Mouse (Mus musculus) cerebellum, adult 2 months (tissue): ENCODE data around the gene Zap70.

ENCODE experiments used
- CTCF ChIP-seq: fragments of 200-500 bp; IDR thresholded peaks from 2 replicates; pipeline ENCODE4 v1.5.1; 2011; ENCODE audit warnings: low read depth, mild to moderate bottlenecking, control low read depth, low read length, moderate library complexity, borderline replicate concordance; ENCODE audit not compliant: insufficient read depth
- POLR2A ChIP-seq: fragments of 200-500 bp; IDR thresholded peaks from 2 replicates; pipeline ENCODE4 v1.6.1; 2011; ENCODE audit warnings: low read length, control low read depth, borderline replicate concordance; ENCODE audit not compliant: insufficient read depth

- TF ChIP-seq CTCF: no peak
- no peak for TF ChIP-seq POLR2A
Observed at GRCm38 (mm10) chr1:36714311-36714710, 47.3 kb upstream of the Zap70 start, which contains the start of gene Actr1b.
